Mouse (Mus musculus) CD4-positive, CD25-positive, alpha-beta regulatory T cell, adult 2 months (primary cell): ENCODE data around the gene Rgma.
A peak's percentile ranks its signal among the peaks of the same experiment; 100 is the strongest.

ENCODE experiments used
- DNase-seq: peaks from one replicate; pipeline ENCODE4 v3.0.0-alpha.2; 2012; ENCODE audit warnings: low read depth, low spot score

Gene Rgma

GRCm38 (mm10) chr7:73400051-73400916 lies 25.0 kb downstream of the Rgma start:
- no peak for DNase-seq

GRCm38 (mm10) chr7:73402106-73402505 lies 26.8 kb downstream of the Rgma start:
- no peak for DNase-seq

- DNase-seq, result no peak
Observed at GRCm38 (mm10) chr7:73402671-73403070, 27.4 kb downstream of the Rgma start.

DNA sequence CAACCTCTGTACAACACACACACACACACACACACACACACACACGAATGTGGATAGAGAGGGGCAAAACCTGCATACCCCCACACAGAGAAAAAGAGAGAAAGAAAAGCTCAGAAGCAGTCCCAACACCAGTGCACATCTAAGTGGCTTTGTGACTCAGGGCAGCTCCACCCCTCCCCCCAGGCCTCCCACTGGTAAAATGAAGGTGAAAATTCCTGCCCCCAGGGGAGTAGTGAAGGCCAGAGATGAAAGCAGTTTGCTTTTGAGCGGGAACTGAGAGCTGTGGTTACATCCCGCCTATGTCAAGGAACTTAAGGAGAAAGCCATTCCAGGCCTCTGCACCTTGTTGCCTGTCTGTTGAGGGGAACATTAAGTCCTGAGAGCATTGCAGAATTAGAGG lies 28.2 kb downstream of the Rgma start:
- DNase-seq, result no peak

- DNase-seq, result no peak
Observed at GRCm38 (mm10) chr7:73405550-73405949, 30.2 kb downstream of the Rgma start.

DNA sequence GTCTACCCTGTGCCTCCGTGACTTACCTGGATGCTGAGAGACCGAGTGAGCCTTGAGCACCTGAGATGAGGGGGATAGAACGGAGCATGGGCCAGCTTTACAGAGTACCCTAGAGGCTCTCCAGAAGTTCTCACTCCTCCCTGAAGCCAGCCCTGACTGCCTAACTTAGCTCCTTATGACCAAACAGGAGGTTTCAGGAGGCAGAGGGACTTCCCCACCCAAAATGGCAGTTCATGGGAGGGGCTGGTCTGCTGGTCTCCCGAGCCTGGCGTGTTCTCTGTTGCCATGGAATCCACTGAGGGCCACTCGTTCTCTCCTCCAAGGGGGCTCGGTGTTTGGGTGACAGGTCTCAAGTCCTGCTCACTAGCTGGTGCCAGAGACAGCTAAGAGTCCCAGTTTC lies 36.2 kb downstream of the Rgma start:
- DNase-seq, result no peak

GRCm38 (mm10) chr7:73411986-73412385 lies 36.7 kb downstream of the Rgma start:
- DNase-seq, result no peak

DNA sequence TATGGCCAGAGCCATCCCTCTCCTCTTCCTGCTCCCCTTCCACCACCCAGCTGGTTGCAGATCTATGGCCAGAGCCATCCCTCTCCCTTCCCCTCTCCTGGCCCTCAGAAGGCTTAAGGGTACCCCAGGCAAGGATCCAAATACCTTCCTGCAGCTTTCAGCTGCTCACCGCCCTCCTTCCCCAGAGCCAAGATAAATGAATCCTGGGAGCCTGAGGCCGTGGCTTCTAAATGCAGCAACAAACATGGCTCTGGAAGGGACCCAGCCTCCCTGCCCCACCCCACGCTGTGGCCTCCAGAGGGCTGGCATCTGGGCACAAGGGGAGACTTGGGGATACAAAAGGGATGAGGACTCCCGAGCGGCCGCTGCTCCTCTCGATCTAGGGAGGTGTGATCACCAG lies 37.1 kb downstream of the Rgma start:
- no peak for DNase-seq

GRCm38 (mm10) chr7:73414192-73414591 lies 38.9 kb downstream of the Rgma start:
- DNase-seq, result no peak

GRCm38 (mm10) chr7:73419375-73419774 lies 44.1 kb downstream of the Rgma start:
- DNase-seq, result no peak

DNA sequence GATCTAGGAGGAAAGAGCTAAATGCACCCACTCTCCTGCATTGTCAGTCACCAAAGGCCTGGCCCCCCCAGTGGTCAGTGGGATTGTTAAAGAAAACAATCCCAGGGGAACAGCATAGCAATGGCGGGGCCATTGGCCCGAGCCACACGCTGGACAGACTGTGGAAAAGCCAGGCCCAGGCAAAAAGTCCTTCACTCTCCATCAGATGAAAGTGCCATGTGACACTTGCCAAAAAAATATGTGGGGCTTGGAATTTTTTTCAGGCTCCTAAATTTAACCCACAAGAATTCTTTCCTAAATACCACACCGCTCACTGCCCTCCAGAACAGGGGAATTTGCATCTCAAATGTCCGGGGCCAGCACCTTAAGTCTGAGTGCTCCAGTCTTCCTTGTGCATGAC lies 45.5 kb downstream of the Rgma start:
- DNase-seq, result no peak

GRCm38 (mm10) chr7:73421278-73422015 lies 46.1 kb downstream of the Rgma start:
- DNase-seq, result no peak

DNA sequence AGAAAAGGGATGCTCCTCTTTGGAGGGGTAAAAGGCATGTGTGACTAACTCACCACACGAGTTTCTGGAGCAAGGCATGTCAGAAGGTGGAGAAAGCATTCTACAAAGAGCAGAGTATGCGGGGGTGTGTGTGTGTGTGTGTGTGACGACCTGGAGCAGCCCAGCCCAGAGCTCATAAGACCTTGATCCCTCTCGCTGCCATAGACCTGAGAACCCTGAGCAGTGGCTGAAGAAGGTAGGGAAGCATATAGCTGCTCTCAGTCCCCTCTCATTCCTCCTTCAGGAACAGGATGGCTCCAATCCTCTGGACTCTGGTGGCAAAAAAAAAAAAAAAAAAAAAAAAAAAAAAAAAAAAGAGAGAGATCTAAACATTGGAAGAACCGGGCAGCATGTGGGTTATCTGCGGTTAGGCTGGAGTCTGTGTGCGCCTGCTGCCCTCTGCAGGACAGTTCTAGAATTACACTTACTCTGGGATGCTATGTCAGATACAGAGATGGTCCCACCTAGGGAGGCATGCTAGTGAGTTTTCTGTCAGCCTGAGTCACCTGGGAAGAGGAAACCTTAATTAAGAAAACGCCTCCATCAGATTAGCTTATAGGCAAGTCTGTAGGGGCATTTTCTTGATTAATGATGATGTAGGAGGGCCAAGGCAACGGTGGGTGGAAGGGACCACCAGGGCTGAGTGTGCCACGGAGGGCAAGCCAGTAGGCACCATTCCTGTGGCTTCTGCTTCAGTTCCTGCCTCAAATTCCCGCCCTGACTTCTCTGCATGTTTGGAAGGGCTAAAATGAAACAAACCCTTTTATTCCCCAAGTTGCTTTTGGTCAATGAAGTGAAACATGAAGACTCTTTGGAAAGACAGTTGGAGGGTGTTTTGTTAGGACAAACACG lies 47.2 kb downstream of the Rgma start:
- DNase-seq, result peak; percentile 80

DNA sequence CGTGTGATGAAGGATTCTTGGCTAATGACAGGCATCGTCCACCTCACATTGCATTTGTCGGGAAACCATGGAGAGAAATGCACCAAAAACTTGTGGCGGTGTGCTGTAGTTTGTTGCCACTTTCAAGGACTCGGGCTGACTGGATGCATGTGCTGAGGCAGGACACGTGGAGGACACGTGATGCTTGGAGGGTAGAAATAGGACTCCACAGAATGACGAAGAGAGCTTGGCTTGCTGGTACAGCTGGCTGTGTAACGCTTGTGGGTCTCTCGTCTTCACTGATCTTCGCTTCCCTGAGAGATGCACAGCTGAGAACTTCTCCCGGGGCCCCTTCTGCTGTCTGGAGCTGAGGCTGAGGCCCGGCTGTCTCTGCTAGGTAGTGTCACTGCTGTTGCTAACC lies 47.9 kb downstream of the Rgma start:
- DNase-seq, result no peak

- no peak for DNase-seq
Observed at GRCm38 (mm10) chr7:73424243-73424642, 48.9 kb downstream of the Rgma start.

DNA sequence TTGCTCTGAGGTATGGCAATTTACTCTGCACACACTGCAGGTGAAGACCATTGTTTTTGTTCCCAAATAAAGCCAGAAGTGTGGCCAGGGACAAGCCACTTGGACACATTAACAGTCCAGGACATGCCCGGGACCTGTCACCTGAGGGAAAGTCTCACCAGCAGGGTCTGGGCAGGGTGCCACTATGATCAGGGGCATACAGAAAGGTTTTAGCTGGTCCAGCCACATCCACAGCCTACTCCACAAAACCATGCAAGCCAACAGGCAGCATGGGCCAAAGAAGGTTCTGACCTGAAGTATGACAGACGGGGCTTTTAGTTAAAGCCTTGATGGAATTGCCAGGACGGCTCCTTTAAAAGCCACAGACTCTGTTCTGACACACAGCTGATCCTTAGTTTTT lies 49.4 kb downstream of the Rgma start:
- DNase-seq, result no peak

DNA sequence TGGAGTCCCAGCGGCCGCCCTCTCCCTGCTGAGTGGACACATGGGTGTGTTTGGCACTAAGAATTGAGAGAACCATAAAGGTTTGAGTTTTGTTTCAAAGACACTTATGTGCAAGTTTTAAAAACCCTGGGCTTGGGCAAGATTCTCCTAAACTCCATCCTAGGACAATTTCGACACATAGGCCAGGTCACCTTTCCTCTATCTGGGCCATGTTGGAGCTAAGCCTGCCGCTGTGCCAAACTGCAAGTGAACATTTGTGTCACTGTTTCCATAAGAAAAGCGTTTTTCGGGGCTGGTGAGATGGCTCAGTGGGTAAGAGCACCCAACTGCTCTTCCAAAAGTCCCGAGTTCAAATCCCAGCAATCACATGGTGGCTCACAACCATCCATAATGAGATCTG lies 50.1 kb downstream of the Rgma start:
- no peak for DNase-seq

GRCm38 (mm10) chr7:73426235-73426634 lies 50.9 kb downstream of the Rgma start:
- no peak for DNase-seq

DNA sequence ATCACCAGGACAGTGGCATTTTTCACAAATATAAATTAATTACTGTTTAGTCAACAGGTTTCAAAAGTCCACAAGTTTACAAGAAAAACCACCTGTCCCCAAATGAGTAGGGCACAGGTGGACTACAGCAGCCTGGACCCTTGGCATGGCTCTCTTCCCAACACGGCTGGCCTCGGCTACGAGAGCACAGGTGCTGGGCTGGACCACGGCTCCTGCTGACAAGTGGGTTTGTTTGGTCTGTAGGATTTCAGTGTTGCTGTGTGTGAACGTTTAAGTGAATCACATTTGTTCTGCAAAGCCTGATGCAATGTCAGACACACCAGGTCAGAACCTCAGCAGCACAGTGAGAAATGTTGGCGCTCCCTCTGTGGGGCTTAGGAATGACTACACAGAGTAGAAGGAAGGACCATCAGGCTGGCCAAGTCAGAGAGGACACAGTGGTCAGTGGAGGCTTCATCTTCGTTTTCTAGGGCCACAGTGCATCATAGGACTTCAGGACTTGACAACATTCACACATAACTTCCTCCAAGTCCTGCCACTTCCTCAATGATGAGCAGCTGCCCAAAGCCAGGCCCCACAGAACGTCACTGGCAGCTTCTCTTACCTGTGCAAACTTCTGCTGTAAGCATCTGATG lies 51.6 kb downstream of the Rgma start:
- no peak for DNase-seq

- DNase-seq, result no peak
Observed at GRCm38 (mm10) chr7:73427794-73428193, 52.5 kb downstream of the Rgma start.

DNA sequence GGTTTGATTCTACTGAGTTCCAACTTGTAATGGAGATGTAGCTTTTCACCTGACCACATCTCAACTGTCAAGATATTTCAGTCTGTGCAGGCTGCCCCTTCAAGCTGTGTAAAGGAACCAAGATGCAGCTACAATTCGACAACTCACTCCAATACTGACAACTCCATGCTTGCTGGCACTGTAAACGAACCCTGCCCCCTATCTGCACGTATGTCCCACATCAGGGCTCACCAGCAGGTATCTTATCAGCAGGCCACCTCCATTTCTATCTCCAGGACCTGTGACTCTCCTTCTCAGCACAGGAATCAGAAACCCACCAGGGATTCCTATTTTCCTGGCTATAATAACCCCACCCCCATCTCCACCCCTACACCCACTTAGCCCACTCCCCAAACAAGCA lies 53.2 kb downstream of the Rgma start:
- no peak for DNase-seq
